Mouse (Mus musculus): ENCODE results near the gene Ttc28.

- TF ChIP-seq HCFC1 (IDR thresholded peaks at IDR 0.05; ENCODE audit: borderline replicate concordance, insufficient read depth, low read length) (no peak), MAFK (IDR thresholded peaks at IDR 0.05; ENCODE audit: insufficient read depth, low read depth, low read length) (no peak), CHD2 (IDR thresholded peaks at IDR 0.05; ENCODE audit: low read depth, low read length) (no peak)
These were observed 57.0 kb downstream of the Ttc28 start for GRCm38 (mm10) chr5:110936606-110937005.
